Mouse (Mus musculus) cerebellum, postnatal 4 days (tissue): ENCODE results near the gene Olfr736.

Experiments used
- DNase-seq, 2 experiments: peaks; one replicate each; pipeline ENCODE4 v3.0.0; 2022; ENCODE audit warnings: low spot score in 2 of 2, mixed read lengths in 1 of 2

The Olfr736 gene

DNA sequence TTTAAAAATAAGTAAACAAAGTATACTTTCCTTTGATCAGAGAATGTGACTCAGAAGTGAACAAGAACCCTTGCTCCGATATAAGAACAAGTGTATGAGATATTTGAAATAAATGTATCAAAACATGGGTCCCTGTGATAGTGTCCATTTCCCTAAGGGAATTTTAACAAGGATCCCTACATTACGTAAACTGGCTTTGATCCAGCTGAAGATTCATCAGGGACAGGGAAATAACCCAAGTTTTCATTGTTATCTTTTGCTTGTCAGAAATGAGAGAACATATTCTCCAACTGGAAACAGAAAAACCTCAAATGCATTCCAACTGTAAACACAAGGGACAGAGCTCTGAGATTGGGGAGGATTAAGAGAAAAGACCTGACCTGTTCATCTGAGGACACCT, at the start of gene Olfr736:
Olfr736 (plus strand) TSS at position 301 of the 400 bp plus-strand sequence.
- no peak for DNase-seq

DNA sequence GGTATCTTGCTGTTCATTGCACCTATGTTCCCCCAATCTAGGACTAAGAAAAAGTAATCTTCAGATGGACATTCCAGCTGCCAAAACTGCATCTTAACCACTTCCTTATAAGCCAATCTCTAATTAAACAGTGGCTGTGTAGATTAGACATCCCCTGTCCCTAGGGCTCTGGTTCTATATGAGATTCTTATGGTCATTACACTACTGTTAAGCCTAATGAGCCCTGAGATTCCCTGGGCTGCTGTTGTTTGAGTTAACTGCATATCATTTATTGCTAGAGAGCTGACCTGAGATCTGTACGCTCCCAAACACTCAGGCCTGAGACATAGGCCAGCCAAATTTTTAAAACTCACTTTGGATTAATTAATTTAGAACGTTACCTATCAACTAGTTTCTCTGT, 32.2 kb upstream of the Olfr736 start, which contains the start of gene Olfr735:
Olfr735 (minus strand) TSS at position 77 of the 400 bp plus-strand sequence.
- DNase-seq = no peak

- peak in 1 of 2 experiments; percentile 3 for DNase-seq
Measured at GRCm38 (mm10) chr14:50352438-50352837, 28.5 kb upstream of the Olfr736 start.

GRCm38 (mm10) chr14:50356725-50357124, 24.2 kb upstream of the Olfr736 start:
- no peak for DNase-seq

DNA sequence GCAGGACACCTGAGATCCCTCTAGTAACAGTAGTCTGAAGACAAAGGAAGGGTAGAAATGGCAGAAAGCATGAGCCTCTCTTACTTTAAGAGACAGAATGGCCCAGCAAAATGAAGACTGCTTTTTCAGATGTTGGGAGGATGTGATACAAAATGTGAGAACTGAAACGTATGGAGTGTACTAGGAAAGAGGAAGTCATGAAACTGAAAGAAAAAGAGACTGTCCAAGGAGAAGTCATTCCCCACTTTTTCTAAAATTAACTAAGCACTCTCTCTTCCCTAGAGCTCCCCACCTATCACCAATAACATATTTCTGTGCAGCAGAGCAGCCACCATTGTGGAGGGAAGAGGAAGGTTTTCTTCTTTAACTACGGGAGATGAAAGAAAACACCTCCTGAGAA, 23.4 kb upstream of the Olfr736 start, which contains the start of gene Tlr11:
Tlr11 (plus strand) TSS at position 322 of the 400 bp plus-strand sequence.
- DNase-seq = no peak

DNA sequence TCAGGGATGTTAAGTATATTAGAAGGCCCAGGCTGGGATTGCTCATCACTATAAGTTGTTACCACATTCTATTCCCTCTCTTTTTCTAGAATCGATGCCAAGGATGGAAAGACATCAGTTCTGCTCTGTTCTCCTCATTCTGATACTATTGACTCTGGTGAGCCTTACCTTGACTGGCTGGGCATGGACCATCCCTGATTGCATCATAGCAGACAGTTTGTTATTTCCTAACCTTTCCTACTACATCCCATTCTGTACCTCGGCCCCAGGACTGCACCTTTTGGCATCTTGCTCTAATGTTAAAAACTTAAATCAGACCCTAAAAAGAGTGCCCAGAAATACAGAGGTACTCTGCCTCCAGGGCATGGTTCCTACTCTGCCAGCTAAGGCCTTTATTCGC, 20.5 kb upstream of the Olfr736 start:
- no peak for DNase-seq

- no peak for DNase-seq
Measured at GRCm38 (mm10) chr14:50363561-50363960, 17.4 kb upstream of the Olfr736 start.

GRCm38 (mm10) chr14:50407268-50407667, 26.3 kb downstream of the Olfr736 start, which contains the start of gene Olfr738:
Gene Olfr738, plus strand, starts transcription at chr14:50407568.
- DNase-seq = no peak

GRCm38 (mm10) chr14:50418326-50418725, 37.4 kb downstream of the Olfr736 start, which contains the start of gene Olfr739:
Gene Olfr739, plus strand, starts transcription at chr14:50418626.
- DNase-seq = no peak
